Mouse (Mus musculus) megakaryocyte progenitor cell, adult 5-6 weeks (primary cell): ENCODE data around the gene Cmtm6. TPM values are rescaled to one million over a fixed set of nuclear protein-coding genes. Genes with fewer than 3 reads are reported as not detected.
A peak's percentile ranks its signal among the peaks of the same experiment; 100 is the strongest.
"Not testable (repeated sequence)": the region's sequence is repeated elsewhere in the genome, so short reads cannot be mapped to it uniquely, and the experiment has no call there.

ENCODE experiments used
- ATAC-seq: replicated peaks from 2 replicates; pipeline ENCODE4 v1.8.0; 2016; ENCODE audit warnings: mild to moderate bottlenecking, moderate TSS enrichment, inconsistent platforms; ENCODE audit not compliant: poor library complexity
- total RNA-seq, 2 experiments: library from RNA; stranded (forward) in 1 of 2; stranded (reverse) in 1 of 2; fragments of 157-497, 149-512 nt in 1 of 2; fragments of 200-1000 nt in 1 of 2; gene quantifications; 2 replicates each; pipeline versions ENCODE4 v1.2.3 to v1.2.4; 2015 to 2017

Gene Cmtm6
- total RNA-seq, 2 experiments from 2014 or later: 31.1 to 43.1 TPM

DNA sequence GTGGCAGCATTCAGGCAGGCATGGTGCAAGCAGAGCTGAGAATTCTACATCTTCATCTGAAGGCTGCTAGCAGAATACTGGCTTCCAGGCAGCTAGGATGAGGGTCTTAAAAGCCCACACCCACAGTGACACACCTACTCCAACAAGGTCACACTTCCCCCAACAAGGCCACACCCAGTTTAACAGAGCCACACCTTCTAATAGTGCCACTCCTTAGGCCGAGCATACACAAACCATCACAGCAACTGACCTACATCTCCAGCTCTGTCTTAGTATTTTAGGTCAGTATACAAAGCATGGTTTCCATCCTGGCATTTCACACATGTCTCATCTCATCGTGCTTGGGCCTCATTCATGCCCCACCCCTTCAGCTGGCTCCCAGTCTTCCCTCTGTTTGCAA, 2.5 kb upstream of the Cmtm6 start:
- ATAC-seq: not testable (repeated sequence)

- ATAC-seq: 0 out of 2 replicates have a peak, but pooled peaks have one; percentile 8
Observed at GRCm38 (mm10) chr9:114729911-114730805, 758 bp upstream of the Cmtm6 start.

DNA sequence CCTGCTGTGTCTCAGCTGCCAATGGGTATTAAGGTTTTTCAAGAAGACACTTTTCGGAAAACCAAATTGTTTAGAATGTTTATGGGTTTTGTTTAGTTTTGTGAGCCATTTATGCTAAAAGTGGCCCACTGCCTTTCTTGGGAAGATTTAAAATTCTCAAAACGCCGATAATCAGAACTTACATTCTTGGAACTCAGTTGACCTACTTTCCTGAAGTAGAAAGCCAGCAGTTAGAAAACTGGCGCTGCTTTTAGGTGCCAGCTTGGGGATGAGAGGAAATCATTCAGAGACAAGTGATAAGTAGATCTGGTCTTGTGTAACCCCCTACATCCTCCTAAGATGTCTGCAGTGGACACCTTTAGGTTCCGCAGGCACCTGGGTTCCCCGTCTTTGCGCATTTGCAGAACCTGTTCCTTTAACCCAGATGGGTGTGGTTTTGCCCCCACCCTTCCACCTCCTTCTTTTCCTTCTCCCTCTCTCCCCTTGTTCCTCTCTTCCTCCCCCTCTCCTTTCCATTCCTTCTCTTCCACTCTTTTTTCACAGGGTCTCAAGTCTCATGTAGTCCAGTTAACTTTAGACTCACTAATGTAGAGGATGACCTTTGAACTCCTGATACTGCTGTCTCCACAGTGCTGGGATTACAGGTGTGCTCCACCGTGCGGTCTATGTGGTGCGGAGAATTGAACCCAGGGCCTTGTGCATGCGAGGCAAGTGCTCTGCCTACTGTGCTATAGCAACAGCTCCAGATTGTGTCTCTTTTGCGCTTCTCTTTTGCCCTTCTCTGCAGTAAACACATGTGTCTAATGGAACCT, 1.2 kb downstream of the Cmtm6 start:
- ATAC-seq: no peak

GRCm38 (mm10) chr9:114733238-114733637, 2.3 kb downstream of the Cmtm6 start:
- ATAC-seq: no peak

DNA sequence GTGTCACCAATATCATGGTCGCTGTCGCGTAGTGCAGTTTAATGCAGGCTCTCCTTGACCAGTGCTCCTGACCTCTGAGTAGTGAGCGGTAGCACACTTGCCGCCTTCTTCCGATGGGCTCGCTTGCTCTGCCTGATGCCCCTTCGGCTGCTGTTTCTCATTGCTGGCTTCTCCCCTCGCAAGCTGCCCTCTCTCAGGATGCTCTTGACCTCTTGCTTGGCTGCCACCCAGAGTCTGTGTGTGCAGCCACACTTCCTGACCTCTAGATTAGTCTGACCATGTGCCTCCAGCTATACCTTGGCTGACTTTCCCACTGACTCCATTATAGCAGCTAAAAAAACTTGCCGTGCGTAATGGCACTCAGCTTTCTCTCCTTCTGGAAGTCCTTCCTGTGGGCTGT, 5.5 kb downstream of the Cmtm6 start:
- ATAC-seq: no peak

DNA sequence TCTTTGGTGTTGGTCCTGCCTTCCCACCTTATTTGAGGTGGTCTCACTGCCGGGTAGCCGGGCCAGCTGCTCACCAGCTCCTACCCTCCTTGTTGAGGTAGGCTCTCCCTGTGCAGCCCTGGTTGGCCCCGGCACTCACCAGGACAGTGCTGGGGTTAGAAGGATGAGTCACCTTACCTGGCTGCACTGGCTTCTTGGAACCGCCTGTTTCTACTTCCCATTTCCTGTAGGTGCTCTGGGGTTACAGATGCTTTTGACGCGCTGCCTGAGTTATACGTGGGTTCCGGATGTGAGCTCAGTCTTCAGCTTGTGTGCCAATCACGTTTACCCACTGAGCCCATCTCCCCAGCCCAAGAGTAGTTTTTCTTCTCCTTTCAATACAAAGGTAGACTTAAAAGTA, 9.4 kb downstream of the Cmtm6 start:
- ATAC-seq: no peak

DNA sequence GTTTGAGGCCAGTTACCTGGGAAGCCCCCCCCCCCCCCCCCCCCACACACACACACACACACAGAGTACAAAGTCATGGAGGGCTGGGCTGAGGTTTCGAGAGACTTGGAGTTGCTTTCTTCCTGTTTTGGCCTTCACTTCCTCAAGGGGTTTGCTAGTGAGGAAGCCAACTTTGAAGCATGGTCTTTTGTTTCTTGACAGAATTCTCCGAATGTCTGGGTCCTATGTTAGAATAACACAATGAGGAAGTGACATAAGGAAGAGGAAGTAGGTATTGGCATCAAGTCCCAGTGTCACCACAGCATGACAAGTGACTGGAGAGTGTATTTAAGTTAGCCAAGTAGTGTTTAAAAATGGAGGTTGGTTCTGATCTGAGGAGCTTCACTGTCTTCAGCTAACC, 11.8 kb downstream of the Cmtm6 start:
- ATAC-seq: peak; percentile 94

DNA sequence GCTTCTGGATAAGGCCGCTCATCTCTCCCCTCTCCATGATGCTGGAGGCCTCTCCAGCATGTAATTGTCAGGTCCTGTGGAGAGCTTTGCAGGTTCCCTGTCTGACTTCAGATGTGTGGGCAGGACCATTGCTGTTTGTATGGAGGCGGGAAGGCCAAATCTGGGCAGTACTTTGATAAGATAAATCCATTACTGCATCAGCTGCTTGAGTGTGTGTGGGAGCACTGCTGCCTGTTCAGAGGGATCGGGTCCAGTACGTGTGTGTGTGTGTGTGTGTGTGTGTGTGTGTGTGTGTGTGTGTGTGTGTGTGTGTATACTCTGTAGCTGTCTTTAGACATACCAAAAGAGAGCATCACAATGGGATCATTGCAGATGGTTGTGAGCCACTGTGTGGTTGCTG, 14.2 kb downstream of the Cmtm6 start:
- no peak for ATAC-seq

DNA sequence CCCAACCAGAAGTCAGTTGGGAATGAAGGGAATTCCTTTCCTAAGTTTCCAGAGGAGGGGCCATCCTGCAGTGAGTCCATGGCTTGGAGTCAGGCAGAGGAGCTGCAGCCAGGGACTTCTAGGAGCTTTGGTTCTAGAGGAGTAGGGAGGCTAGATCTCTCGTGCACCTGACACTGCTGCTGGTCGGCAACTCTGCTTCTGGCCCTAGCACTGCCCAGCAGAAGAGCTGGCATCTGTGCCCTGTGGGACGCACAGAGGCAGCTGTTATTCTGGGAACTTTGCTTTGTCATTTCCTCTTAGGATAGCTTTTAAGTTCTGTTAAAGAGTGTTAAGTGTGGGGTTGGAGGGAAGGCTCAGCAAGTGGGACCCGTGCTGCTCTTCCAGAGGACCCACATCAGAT, 14.7 kb downstream of the Cmtm6 start:
- no peak for ATAC-seq

DNA sequence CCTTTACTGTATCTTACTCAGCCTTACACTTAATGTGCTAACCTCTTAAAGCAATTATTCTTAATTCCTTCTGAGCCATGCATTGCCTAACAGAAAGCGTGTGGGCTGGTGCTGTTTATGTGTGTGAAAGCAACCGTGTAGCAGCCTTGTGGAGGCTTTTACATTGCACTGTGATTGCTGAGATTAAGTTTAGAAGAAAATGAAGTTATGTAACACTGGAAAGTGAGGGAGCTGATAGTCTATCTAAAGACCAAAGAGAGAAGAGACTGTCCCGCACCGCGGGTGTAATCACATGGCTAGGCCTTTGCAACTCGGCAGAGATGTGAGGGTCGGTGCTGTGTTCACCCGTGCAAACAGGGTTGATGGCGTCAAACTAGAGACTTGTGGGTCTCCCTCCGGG, 16.1 kb downstream of the Cmtm6 start:
- ATAC-seq: no peak

DNA sequence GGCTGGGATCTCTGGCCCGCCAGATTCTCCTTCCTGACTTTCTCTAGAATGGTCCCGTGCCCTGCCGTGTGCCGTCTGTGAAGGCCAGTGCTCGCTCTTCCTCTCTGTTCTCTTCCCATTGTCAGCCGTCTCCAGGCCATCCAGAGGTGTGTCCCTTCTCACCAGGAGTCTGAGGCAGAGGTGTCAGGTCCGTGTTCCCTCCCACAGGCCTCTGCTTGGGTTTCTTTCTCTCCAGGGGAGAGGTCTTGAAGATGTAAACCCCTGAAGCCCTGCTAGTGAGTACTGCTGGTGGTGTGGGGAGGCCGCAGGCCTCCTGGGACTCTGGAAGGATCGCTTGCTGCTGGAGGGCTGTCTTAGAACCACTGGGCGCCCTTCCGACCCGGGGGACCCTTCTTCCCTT, 16.6 kb downstream of the Cmtm6 start:
- ATAC-seq: no peak

GRCm38 (mm10) chr9:114751582-114751981, 20.7 kb downstream of the Cmtm6 start:
- no peak for ATAC-seq

DNA sequence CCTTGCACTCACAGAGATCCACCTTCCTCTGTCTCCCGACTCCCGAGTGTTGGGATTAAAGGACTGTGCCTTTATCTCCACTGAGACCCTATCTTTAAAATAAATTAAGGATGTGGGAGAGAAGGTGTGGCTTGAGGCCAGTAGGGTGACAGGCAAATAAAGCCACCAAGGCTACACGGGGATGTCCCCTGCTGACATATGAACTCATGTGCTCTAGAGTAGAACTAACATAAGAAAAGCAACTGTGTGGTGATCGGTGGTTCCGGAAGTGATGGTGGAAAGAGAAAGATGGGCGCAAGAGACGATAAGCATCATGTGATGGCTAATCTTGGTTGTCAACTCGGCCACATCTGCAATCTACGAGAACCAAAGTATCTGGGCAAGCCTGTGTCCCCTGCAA, 21.4 kb downstream of the Cmtm6 start:
- ATAC-seq: no peak; the same call in 1 of the 2 replicates

- peak; percentile 93 for ATAC-seq
Observed at GRCm38 (mm10) chr9:114752863-114753484, 22.1 kb downstream of the Cmtm6 start.

- peak; percentile 24 for ATAC-seq
Observed at GRCm38 (mm10) chr9:114758272-114758671, 27.4 kb downstream of the Cmtm6 start.

- ATAC-seq: peak; percentile 19; the same call in 1 of the 2 replicates
Observed at GRCm38 (mm10) chr9:114758801-114759200, 27.9 kb downstream of the Cmtm6 start.

- ATAC-seq: no peak
Observed at GRCm38 (mm10) chr9:114759886-114760285, 29.0 kb downstream of the Cmtm6 start.

DNA sequence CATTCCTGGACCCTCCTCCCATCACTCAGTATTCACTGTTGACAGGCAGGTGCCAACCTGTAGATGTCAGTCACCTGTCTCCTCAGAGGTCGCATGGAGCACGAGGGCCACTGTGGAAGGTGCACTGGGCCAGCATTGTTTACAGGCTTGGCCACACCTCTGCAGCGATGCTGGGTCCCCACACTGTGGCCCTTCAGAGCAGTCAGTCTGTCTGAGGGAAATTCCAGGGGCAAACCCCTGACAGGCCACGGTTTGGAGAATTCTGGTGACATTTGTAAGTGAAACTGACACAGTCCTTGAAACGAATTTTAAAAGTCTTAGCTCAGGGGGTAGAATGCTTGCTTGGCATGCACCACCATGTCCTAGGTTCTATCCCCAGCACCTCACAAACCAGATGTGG, 29.4 kb downstream of the Cmtm6 start:
- no peak for ATAC-seq

DNA sequence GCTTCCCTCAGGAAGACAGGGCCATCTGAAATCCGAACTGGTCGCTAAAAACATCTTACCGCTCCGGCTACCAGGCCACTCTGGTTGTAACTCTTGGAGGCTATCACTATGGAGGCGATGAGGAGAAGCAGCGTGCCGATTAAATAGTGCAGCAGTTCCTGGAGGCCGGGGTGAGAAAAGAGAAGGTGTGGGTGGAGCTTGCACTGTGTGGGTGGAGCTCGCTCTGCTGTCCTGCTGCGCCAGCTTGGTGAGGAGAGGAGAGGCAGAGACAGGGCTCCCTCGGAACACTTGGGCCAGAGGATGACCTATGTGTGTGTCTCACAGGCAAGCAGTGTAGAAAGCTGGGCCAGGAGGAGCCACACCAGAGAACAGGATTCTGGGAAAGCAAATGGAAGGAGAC, 30.9 kb downstream of the Cmtm6 start:
- no peak for ATAC-seq

- peak; percentile 59 for ATAC-seq
Observed at GRCm38 (mm10) chr9:114763341-114763740, 32.4 kb downstream of the Cmtm6 start.

DNA sequence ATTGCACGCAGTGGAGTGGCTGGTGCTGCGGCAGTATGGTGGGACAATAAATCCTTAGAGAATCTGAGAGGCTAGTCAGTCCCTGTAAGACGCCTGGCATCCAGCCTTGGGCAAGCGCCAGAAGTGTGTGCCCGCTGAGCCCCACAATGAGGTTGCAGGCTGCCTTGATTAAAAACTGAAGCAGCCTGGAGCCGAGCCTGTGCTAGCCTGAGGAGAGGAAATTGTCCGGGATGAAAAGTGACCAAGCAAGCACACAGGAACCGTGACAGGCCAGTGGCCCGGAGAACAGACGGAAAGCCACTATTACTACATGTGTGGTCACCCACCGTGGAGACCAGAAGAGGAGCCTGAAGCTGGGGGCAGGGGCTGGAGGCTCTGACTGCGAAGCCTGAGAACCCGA, 36.1 kb downstream of the Cmtm6 start:
- no peak; the same call in 1 of the 2 replicates for ATAC-seq
